Mouse (Mus musculus) retina, postnatal 1 day (tissue): ENCODE results near the gene Gm45753.

ENCODE experiments used
- DNase-seq: peaks from one replicate; pipeline ENCODE4 v3.0.0-alpha.2; 2012

The Gm45753 gene

GRCm38 (mm10) chr8:45269056-45269455 lies 39.2 kb downstream of the Gm45753 start:
- DNase-seq: no peak

GRCm38 (mm10) chr8:45268485-45268884 lies 39.8 kb downstream of the Gm45753 start:
- no peak for DNase-seq

GRCm38 (mm10) chr8:45267611-45268391 lies 40.5 kb downstream of the Gm45753 start:
- no peak for DNase-seq

- DNase-seq: no peak
Measured at GRCm38 (mm10) chr8:45266993-45267392, 41.3 kb downstream of the Gm45753 start.

- DNase-seq: no peak
Measured at GRCm38 (mm10) chr8:45264918-45265317, 43.3 kb downstream of the Gm45753 start.

- DNase-seq: no peak
Measured at GRCm38 (mm10) chr8:45262851-45263250, 45.4 kb downstream of the Gm45753 start.

GRCm38 (mm10) chr8:45261920-45262319 lies 46.3 kb downstream of the Gm45753 start, which contains the start of gene F11:
F11 (minus strand) TSS chr8:45262031.
- no peak for DNase-seq

- no peak for DNase-seq
Measured at GRCm38 (mm10) chr8:45258421-45258820, 49.8 kb downstream of the Gm45753 start.

GRCm38 (mm10) chr8:45255040-45255439 lies 53.2 kb downstream of the Gm45753 start:
- no peak for DNase-seq

GRCm38 (mm10) chr8:45254194-45254842 lies 53.9 kb downstream of the Gm45753 start:
- DNase-seq: no peak

GRCm38 (mm10) chr8:45253586-45253985 lies 54.7 kb downstream of the Gm45753 start:
- DNase-seq: no peak

- DNase-seq: no peak
Measured at GRCm38 (mm10) chr8:45253111-45253510, 55.2 kb downstream of the Gm45753 start.

- DNase-seq: no peak
Measured at GRCm38 (mm10) chr8:45246307-45246706, 62.0 kb downstream of the Gm45753 start.

- no peak for DNase-seq
Measured at GRCm38 (mm10) chr8:45239363-45239762, 68.9 kb downstream of the Gm45753 start.

GRCm38 (mm10) chr8:45238282-45238681 lies 70.0 kb downstream of the Gm45753 start:
- DNase-seq: peak; percentile 73

- DNase-seq: peak; percentile 81
Measured at GRCm38 (mm10) chr8:45236164-45236912, 71.9 kb downstream of the Gm45753 start.

- no peak for DNase-seq
Measured at GRCm38 (mm10) chr8:45235228-45235627, 73.0 kb downstream of the Gm45753 start.

- DNase-seq: no peak
Measured at GRCm38 (mm10) chr8:45233256-45233655, 75.0 kb downstream of the Gm45753 start.
